Mouse (Mus musculus): Measurements from ENCODE around the gene Zfp37. TPM values are rescaled to one million over a fixed set of nuclear protein-coding genes. Genes with fewer than 3 reads are reported as not detected.
"Not testable (repeated sequence)": the region's sequence is repeated elsewhere in the genome, so short reads cannot be mapped to it uniquely, and the experiment has no call there.

Zfp37 gene
- total RNA-seq, 2 experiments from 2014 or later = 22.9 to 25.6 TPM

GRCm38 (mm10) chr4:62213490-62213889, 17.4 kb downstream of the Zfp37 start:
- no peak for DNase-seq (ENCODE audit: extremely low spot score in 1 of 2, low spot score in 1 of 2)

GRCm38 (mm10) chr4:62210035-62210434, 20.8 kb downstream of the Zfp37 start:
- no peak for DNase-seq (ENCODE audit: extremely low spot score in 1 of 2, low spot score in 1 of 2)

- DNase-seq (ENCODE audit: extremely low spot score in 1 of 2, low spot score in 1 of 2) = no peak
These were observed 22.0 kb downstream of the Zfp37 start for GRCm38 (mm10) chr4:62208696-62209380.

- peak; percentile 82 to 83 for DNase-seq (ENCODE audit: extremely low spot score in 1 of 2, low spot score in 1 of 2)
These were observed 22.8 kb downstream of the Zfp37 start for GRCm38 (mm10) chr4:62207851-62208695.

GRCm38 (mm10) chr4:62199923-62200529, 30.8 kb downstream of the Zfp37 start:
- DNase-seq (ENCODE audit: extremely low spot score in 1 of 2, low spot score in 1 of 2) = no peak

GRCm38 (mm10) chr4:62188778-62189177, 42.1 kb downstream of the Zfp37 start:
- no peak for DNase-seq (ENCODE audit: extremely low spot score in 1 of 2, low spot score in 1 of 2)

GRCm38 (mm10) chr4:62177282-62177681, 53.6 kb downstream of the Zfp37 start:
- DNase-seq (ENCODE audit: extremely low spot score in 1 of 2, low spot score in 1 of 2) = peak in 1 of 2 experiments; percentile 39

GRCm38 (mm10) chr4:62174471-62174870, 56.4 kb downstream of the Zfp37 start:
- no peak for DNase-seq (ENCODE audit: extremely low spot score in 1 of 2, low spot score in 1 of 2)

- not testable (repeated sequence) for DNase-seq (ENCODE audit: extremely low spot score in 1 of 2, low spot score in 1 of 2)
These were observed 63.2 kb downstream of the Zfp37 start for GRCm38 (mm10) chr4:62167636-62168035.

GRCm38 (mm10) chr4:62158401-62158800, 72.4 kb downstream of the Zfp37 start:
- no peak for DNase-seq (ENCODE audit: extremely low spot score in 1 of 2, low spot score in 1 of 2)

GRCm38 (mm10) chr4:62150811-62151210, 80.0 kb downstream of the Zfp37 start, which contains the start of gene Mup21:
Gene Mup21, minus strand, starts transcription at chr4:62150863.
- no peak for DNase-seq (ENCODE audit: extremely low spot score in 1 of 2, low spot score in 1 of 2)

Other genes starting within 250 kb of the Zfp37 start
- not detected for gene Mup20, start 176.9 kb downstream of the Zfp37 start, total RNA-seq (2021)
- gene Mup3, start 143.7 kb downstream of the Zfp37 start, total RNA-seq (2021) = not detected
- gene Mup21, start 80.2 kb downstream of the Zfp37 start, total RNA-seq (2021) = not detected
- 1 to 10 TPM; 8.3 to 8.9 TPM for gene Slc31a2, start 31.5 kb upstream of the Zfp37 start, total RNA-seq (2021)
- gene Fkbp15, start 129.5 kb upstream of the Zfp37 start, total RNA-seq (2021) = 10 to 100 TPM; 38.1 to 44.2 TPM
- gene Slc31a1, start 129.7 kb upstream of the Zfp37 start, total RNA-seq (2021) = 10 to 100 TPM; 16.2 to 16.8 TPM
- 10 to 100 TPM; 43.0 to 51.1 TPM for gene Cdc26, start 177.6 kb upstream of the Zfp37 start, total RNA-seq (2021)
- 10 to 100 TPM; 12.4 to 12.6 TPM for gene Prpf4, start 177.8 kb upstream of the Zfp37 start, total RNA-seq (2021)
- not detected for gene Rnf183, start 204.2 kb upstream of the Zfp37 start, total RNA-seq (2021)
- gene Wdr31, start 239.8 kb upstream of the Zfp37 start, total RNA-seq (2021) = 1 to 10 TPM; 6.7 to 8.5 TPM
- gene Bspry, start 249.0 kb upstream of the Zfp37 start, total RNA-seq (2021) = under 1 TPM; 0.20 to 0.38 TPM

Data from layer of hippocampus, postnatal 25 days (tissue).